Mouse (Mus musculus) thymus, adult 2 months (tissue): ENCODE measurements around the gene Copz1. TPM values are rescaled to one million over a fixed set of nuclear protein-coding genes. Genes with fewer than 3 reads are reported as not detected.

Experiments used
- DNase-seq: peaks from one replicate; pipeline ENCODE4 v3.0.0; 2021
- H3K27ac ChIP-seq: fragments of 200-500 bp; 2 replicates; pipeline ENCODE4 v1.5.1; 2012; ENCODE audit warnings: low read length, control low read depth; ENCODE audit not compliant: control insufficient read depth, insufficient read depth
- H3K27me3 ChIP-seq: fragments of 200-500 bp; 2 replicates; pipeline ENCODE4 v1.6.1; 2012; ENCODE audit warnings: mild to moderate bottlenecking, low read length, moderate library complexity, mixed read lengths; ENCODE audit not compliant: control insufficient read depth, insufficient read depth
- H3K36me3 ChIP-seq: fragments of 200-500 bp; 2 replicates; pipeline ENCODE4 v1.6.1; 2012; ENCODE audit warnings: mild to moderate bottlenecking, low read length, moderate library complexity; ENCODE audit not compliant: control insufficient read depth, insufficient read depth
- H3K4me1 ChIP-seq: fragments of 200-500 bp; replicated peaks from 2 replicates; pipeline ENCODE4 v1.6.1; 2012; ENCODE audit warnings: low read length; ENCODE audit not compliant: control insufficient read depth, insufficient read depth
- H3K4me3 ChIP-seq: fragments of 200-500 bp; 2 replicates; pipeline ENCODE4 v1.5.1; 2012; ENCODE audit warnings: mild to moderate bottlenecking, low read length, control low read depth, moderate library complexity; ENCODE audit not compliant: control insufficient read depth, insufficient read depth
- CTCF ChIP-seq: fragments of 200-500 bp; IDR thresholded peaks from 2 replicates; pipeline ENCODE4 v1.5.1; 2012; ENCODE audit warnings: mild to moderate bottlenecking, control low read depth, low read length, moderate library complexity, borderline replicate concordance; ENCODE audit not compliant: control insufficient read depth, poor library complexity, insufficient read depth; ENCODE audit errors: extremely low read depth
- POLR2A ChIP-seq: fragments of 200-500 bp; IDR thresholded peaks from 2 replicates; pipeline ENCODE4 v1.6.1; 2012; ENCODE audit warnings: mild to moderate bottlenecking, low read length, control low read depth, moderate library complexity; ENCODE audit not compliant: control insufficient read depth, poor library complexity, insufficient read depth; ENCODE audit errors: extremely low read depth
- WGBS: fragments of 180-500 bp; shearing (Covaris S2); methylation state at CpG from one replicate; pipeline ENCODE4 v1.1.7; 2018; 5-methylcytosine and 5-hydroxymethylcytosine counted together
- polyA plus RNA-seq: library from polyadenylated mRNA; depleted of rRNA; stranded (reverse); fragments of >200 nt; gene quantifications from 2 replicates; pipeline ENCODE4 v1.2.3, GENCODE M21; 2012

The Copz1 gene
- polyA plus RNA-seq, 1 experiment: 124 TPM

DNA sequence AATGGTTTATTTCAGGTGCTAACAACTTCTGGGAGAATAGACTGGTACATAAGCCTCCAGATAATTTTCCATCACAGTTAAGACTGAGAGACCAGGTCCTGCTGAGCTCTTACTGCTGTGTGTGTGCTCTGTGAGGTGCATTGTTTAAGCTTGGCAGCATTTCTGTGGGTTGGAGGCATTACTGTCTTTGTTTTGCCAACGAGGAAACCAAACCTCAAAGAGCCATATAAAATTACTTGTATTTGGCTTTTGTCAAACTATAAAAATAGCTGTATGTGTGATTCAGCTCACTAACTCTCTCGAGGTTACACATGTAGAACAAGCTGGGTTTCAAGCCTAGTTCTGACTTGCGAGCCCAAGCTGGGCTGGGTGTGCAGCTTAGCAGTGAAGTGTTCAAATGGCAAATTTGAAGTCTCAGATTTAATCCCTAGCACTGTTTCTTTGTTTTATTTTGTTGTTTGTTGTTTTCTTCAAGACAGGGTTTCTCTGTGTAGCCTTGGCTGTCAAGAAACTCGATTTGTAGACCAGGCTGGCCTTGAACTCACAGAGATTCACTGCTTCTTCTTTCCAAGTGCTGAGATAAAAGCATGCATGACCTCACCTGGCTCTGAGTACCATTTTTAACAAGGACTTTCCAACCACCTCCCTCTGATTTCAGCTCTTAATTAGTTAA lies 20.3 kb downstream of the Copz1 start:
- H3K27ac ChIP-seq: no peak overlapping the region
- H3K36me3 ChIP-seq: peaks cover 43% of the 10 kb centered on the region
- H3K27me3 ChIP-seq: no peaks in the 10 kb centered on the region
- WGBS: 77% methylated on average over 4 of the region's 4 CpGs
- H3K4me1 ChIP-seq: peaks cover 7% of the 10 kb centered on the region; the same call in 1 of the 2 replicates
- TF ChIP-seq POLR2A (no peak), CTCF (no peak)
- no peak overlapping the region for H3K4me3 ChIP-seq
- DNase-seq: no peak

GRCm38 (mm10) chr15:103293375-103293774 lies 20.9 kb downstream of the Copz1 start:
- no peak overlapping the region for H3K4me3 ChIP-seq
- H3K27me3 ChIP-seq: no peaks in the 10 kb centered on the region
- TF ChIP-seq POLR2A (no peak), CTCF (no peak)
- H3K4me1 ChIP-seq: peaks cover 7% of the 10 kb centered on the region; the same call in 1 of the 2 replicates
- WGBS: 100% methylated on average over 2 of the region's 2 CpGs
- H3K36me3 ChIP-seq: peaks cover 49% of the 10 kb centered on the region
- DNase-seq: no peak
- H3K27ac ChIP-seq: no peak overlapping the region

- DNase-seq: no peak
- peaks cover 51% of the 10 kb centered on the region for H3K36me3 ChIP-seq
- no peak overlapping the region for H3K4me3 ChIP-seq
- peaks cover 7% of the 10 kb centered on the region; the same call in 1 of the 2 replicates for H3K4me1 ChIP-seq
- 81% methylated on average over 2 of the region's 2 CpGs for WGBS
- no peak overlapping the region for H3K27ac ChIP-seq
- no peaks in the 10 kb centered on the region for H3K27me3 ChIP-seq
- TF ChIP-seq CTCF: no peak
- TF ChIP-seq POLR2A: no peak
Measured at GRCm38 (mm10) chr15:103294649-103295048, 22.1 kb downstream of the Copz1 start.

- Histone ChIP-seq H3K36me3 (peaks cover 47% of the 10 kb centered on the region), H3K4me1 (peaks cover 7% of the 10 kb centered on the region; the same call in 1 of the 2 replicates), H3K27me3 (no peaks in the 10 kb centered on the region), H3K4me3 (no peak overlapping the region), H3K27ac (no peak overlapping the region)
- TF ChIP-seq POLR2A (no peak), CTCF (no peak)
- WGBS: 9% methylated on average over 5 of the region's 5 CpGs
- no peak for DNase-seq
Measured at GRCm38 (mm10) chr15:103295851-103296250, 23.3 kb downstream of the Copz1 start.

DNA sequence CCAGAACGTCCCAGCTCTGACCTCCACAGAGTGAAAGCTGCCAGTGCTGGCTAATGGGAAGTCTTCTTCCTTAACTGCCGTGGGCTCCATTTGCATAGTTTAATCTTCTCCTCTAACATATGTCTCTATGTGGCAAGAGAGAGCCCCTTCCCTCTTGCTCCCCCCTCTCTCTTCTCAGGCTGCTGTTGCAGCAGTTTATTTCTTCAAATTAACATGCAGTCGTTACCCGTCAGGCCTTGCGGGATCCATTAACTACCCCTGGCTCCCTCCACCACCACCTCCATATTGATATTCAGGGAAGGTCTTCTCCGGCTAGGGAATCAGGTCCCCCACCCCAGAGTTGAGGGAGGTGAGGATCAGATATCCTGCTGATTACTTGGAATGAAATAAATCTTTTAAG lies 24.8 kb downstream of the Copz1 start:
- peaks cover 7% of the 10 kb centered on the region; the same call in 1 of the 2 replicates for H3K4me1 ChIP-seq
- peaks cover 32% of the 10 kb centered on the region for H3K36me3 ChIP-seq

GRCm38 (mm10) chr15:103298026-103298425 lies 25.5 kb downstream of the Copz1 start:
- H3K27me3 ChIP-seq: no peaks in the 10 kb centered on the region
- H3K4me1 ChIP-seq: peaks cover 7% of the 10 kb centered on the region; the same call in 1 of the 2 replicates
- no peak overlapping the region for H3K27ac ChIP-seq
- H3K4me3 ChIP-seq: no peak overlapping the region
- TF ChIP-seq CTCF: no peak
- no peak for TF ChIP-seq POLR2A
- H3K36me3 ChIP-seq: peaks cover 28% of the 10 kb centered on the region
- WGBS: 90% methylated on average over 3 of the region's 3 CpGs
- DNase-seq: no peak

More for the DNA sequence above, 24.8 kb downstream of the Copz1 start:
- no peaks in the 10 kb centered on the region for H3K27me3 ChIP-seq
- no peak overlapping the region for H3K4me3 ChIP-seq
- no peak overlapping the region for H3K27ac ChIP-seq
- WGBS: 95% methylated on average over 6 of the region's 6 CpGs
- TF ChIP-seq POLR2A (no peak), CTCF (no peak)
- DNase-seq: no peak
